Comparison of ENCODE assay signal across 8 mouse cellular contexts in the genomic region with DNA sequence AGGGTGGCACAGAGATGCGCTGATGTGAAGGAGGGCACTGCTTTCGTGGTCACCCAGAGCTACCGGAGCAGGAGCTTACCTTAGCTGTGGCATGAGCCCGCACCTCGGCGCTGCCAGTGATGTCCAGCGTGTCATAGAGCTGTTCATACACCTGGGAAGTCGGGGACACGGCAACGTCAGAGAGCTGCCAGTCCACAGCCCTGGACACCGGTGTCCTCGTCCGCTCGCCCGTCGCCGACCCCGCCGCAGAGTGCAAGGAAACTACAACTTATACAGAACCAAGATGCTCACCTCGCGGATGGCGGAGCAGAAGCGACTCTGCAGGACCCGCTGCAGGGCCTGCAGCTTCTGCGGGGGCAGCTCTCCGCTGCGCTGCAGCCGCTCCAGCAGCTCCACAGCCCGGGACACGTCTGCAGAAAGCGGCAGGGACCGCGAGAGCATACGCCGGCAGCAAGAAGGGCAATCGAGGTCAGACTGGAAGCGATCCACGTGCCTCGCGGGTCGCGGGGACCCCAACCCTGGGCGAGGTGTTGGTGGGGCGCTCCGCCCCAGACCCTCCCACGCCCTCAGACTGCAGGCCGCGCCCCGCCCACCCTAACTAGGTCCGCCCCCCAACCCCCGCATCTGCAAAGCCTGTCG. TPM values are rescaled to one million over a fixed set of nuclear protein-coding genes. Genes with fewer than 3 reads are reported as not detected.
DNase-seq lines count a peak whose midpoint lies in the region; ATAC-seq lines count a peak whose summit lies in the region.

No protein-coding gene starts in this region.

- 6% methylated on average over 52 of the region's 52 CpGs for WGBS in kidney, embryonic 16.5 days
- WGBS in forebrain, embryonic 14.5 days = 7% methylated on average over 52 of the region's 52 CpGs
- 10% methylated on average over 52 of the region's 52 CpGs for WGBS in liver, embryonic 13.5 days (ENCODE audit: insufficient replicate concordance)

- ATAC-seq in kidney, embryonic 16.5 days (ENCODE audit: low FRiP score, low TSS enrichment) = peak; percentile 0; the same call in 1 of the 2 replicates
- ATAC-seq in forebrain, embryonic 14.5 days = no peak
- ATAC-seq in liver, embryonic 13.5 days (ENCODE audit: low read depth) = no peak

- no peak overlapping the region for H3K27ac ChIP-seq in kidney, embryonic 16.5 days (ENCODE audit: low read length)
- H3K27ac ChIP-seq in forebrain, embryonic 14.5 days (ENCODE audit: low read depth, low read length) = no peak overlapping the region
- H3K27ac ChIP-seq in liver, embryonic 13.5 days = no peak overlapping the region

- H3K9ac ChIP-seq in kidney, embryonic 16.5 days (replicated peaks; ENCODE audit: low read length) = peak overlapping the region; percentile 22
- H3K9ac ChIP-seq in forebrain, embryonic 14.5 days (ENCODE audit: low read length) = peak overlapping the region; percentile 60
- peak overlapping the region; percentile 49 for H3K9ac ChIP-seq in liver, embryonic 13.5 days

- no peaks in the 10 kb centered on the region for H3K9me3 ChIP-seq in kidney, embryonic 16.5 days (ENCODE audit: low read length)
- no peaks in the 10 kb centered on the region for H3K9me3 ChIP-seq in forebrain, embryonic 14.5 days (replicated peaks; ENCODE audit: control insufficient read depth, low read length)
- H3K9me3 ChIP-seq in liver, embryonic 13.5 days (replicated peaks) = no peaks in the 10 kb centered on the region

- peaks cover 28% of the 10 kb centered on the region for H3K4me1 ChIP-seq in kidney, embryonic 16.5 days (ENCODE audit: insufficient read depth, low read length)
- H3K4me1 ChIP-seq in forebrain, embryonic 14.5 days (ENCODE audit: control insufficient read depth, insufficient read depth, low read length) = peaks cover 28% of the 10 kb centered on the region
- peaks cover 42% of the 10 kb centered on the region for H3K4me1 ChIP-seq in liver, embryonic 13.5 days (replicated peaks)

- peak overlapping the region; percentile 59 for H3K4me3 ChIP-seq in kidney, embryonic 16.5 days (ENCODE audit: low read length)
- H3K4me3 ChIP-seq in forebrain, embryonic 14.5 days (ENCODE audit: low read depth, low read length) = peak overlapping the region; percentile 40
- peak overlapping the region; percentile 59 for H3K4me3 ChIP-seq in liver, embryonic 13.5 days (replicated peaks)

- H3K27me3 ChIP-seq in kidney, embryonic 16.5 days (ENCODE audit: insufficient read depth, low read length) = peaks cover 32% of the 10 kb centered on the region
- H3K27me3 ChIP-seq in forebrain, embryonic 14.5 days (replicated peaks; ENCODE audit: control insufficient read depth, insufficient read depth, low read length) = peaks cover 6% of the 10 kb centered on the region; the same call in 1 of the 2 replicates
- peaks cover 49% of the 10 kb centered on the region for H3K27me3 ChIP-seq in liver, embryonic 13.5 days

- DNase-seq in kidney, adult 9 months = no peak
- peak; percentile 61 for DNase-seq in brain, adult 2 months (ENCODE audit: low read depth, low spot score)
- DNase-seq in forebrain, embryonic 14.5 days (ENCODE audit: low spot score) = no peak
- no peak for DNase-seq in liver, embryonic 13.5 days
- no peak for DNase-seq in T-cell, adult 2 months (ENCODE audit: low spot score)
- DNase-seq in layer of hippocampus, adult 9-10 months (ENCODE audit: low spot score) = no peak
- no peak for DNase-seq in kidney, adult 18-20 months

- H3K36me3 ChIP-seq in kidney, embryonic 16.5 days (ENCODE audit: insufficient read depth, low read length) = peaks cover 9% of the 10 kb centered on the region
- peaks cover 30% of the 10 kb centered on the region for H3K36me3 ChIP-seq in forebrain, embryonic 14.5 days (ENCODE audit: control insufficient read depth, insufficient read depth, low read length)
- H3K36me3 ChIP-seq in liver, embryonic 13.5 days = peaks cover 29% of the 10 kb centered on the region

- H3K4me2 ChIP-seq in kidney, embryonic 16.5 days (replicated peaks; ENCODE audit: low read depth, low read length) = peak overlapping the region; percentile 96
- peak overlapping the region; percentile 92 for H3K4me2 ChIP-seq in forebrain, embryonic 14.5 days (ENCODE audit: low read length)
- H3K4me2 ChIP-seq in liver, embryonic 13.5 days = peak overlapping the region; percentile 86

RNA-seq across cellular contexts. Expression of gene Lin7b, which starts 0.4 kb away (rescaled TPM):
- 1.7 and 1.9 TPM in 2 replicates for polyA plus RNA-seq in kidney, embryonic 16.5 days (2015; fragmentation: Nextera tagmentation; extraction: Ambion mirVana)
- 6.2 and 11.0 TPM in 2 replicates for polyA plus RNA-seq in forebrain, embryonic 14.5 days (2014; fragmentation: Nextera tagmentation; extraction: Ambion mirVana)
- polyA plus RNA-seq in liver, embryonic 13.5 days (2015; fragmentation: Nextera tagmentation; extraction: Ambion mirVana) = not detected in 2 replicates

RNA-seq across cellular contexts. Expression of gene Ppfia3, which starts 3.1 kb away (rescaled TPM):
- 5.1 and 6.3 TPM in 2 replicates for polyA plus RNA-seq in kidney, embryonic 16.5 days (2015; fragmentation: Nextera tagmentation; extraction: Ambion mirVana)
- 10.7 and 17.3 TPM in 2 replicates for polyA plus RNA-seq in forebrain, embryonic 14.5 days (2014; fragmentation: Nextera tagmentation; extraction: Ambion mirVana)
- 0.24 and 0.25 TPM in 2 replicates for polyA plus RNA-seq in liver, embryonic 13.5 days (2015; fragmentation: Nextera tagmentation; extraction: Ambion mirVana)

RNA-seq across cellular contexts. Expression of gene Snrnp70, which starts 25.6 kb away (rescaled TPM):
- 211 and 227 TPM in 2 replicates for polyA plus RNA-seq in kidney, embryonic 16.5 days (2015; fragmentation: Nextera tagmentation; extraction: Ambion mirVana)
- polyA plus RNA-seq in forebrain, embryonic 14.5 days (2014; fragmentation: Nextera tagmentation; extraction: Ambion mirVana) = 95.7 and 99.4 TPM in 2 replicates
- polyA plus RNA-seq in liver, embryonic 13.5 days (2015; fragmentation: Nextera tagmentation; extraction: Ambion mirVana) = 108 and 129 TPM in 2 replicates

RNA-seq across cellular contexts. Expression of gene Hrc, which starts 34.9 kb away (rescaled TPM):
- polyA plus RNA-seq in kidney, embryonic 16.5 days (2015; fragmentation: Nextera tagmentation; extraction: Ambion mirVana) = 1.7 and 1.8 TPM in 2 replicates
- 0.06 TPM in 1 of 2 replicates, not detected in the other for polyA plus RNA-seq in forebrain, embryonic 14.5 days (2014; fragmentation: Nextera tagmentation; extraction: Ambion mirVana)
- polyA plus RNA-seq in liver, embryonic 13.5 days (2015; fragmentation: Nextera tagmentation; extraction: Ambion mirVana) = 0.12 and 0.15 TPM in 2 replicates

RNA-seq across cellular contexts. Expression of gene Kcna7, which starts 35.5 kb away (rescaled TPM):
- not detected in 2 replicates for polyA plus RNA-seq in kidney, embryonic 16.5 days (2015; fragmentation: Nextera tagmentation; extraction: Ambion mirVana)
- polyA plus RNA-seq in forebrain, embryonic 14.5 days (2014; fragmentation: Nextera tagmentation; extraction: Ambion mirVana) = not detected in 2 replicates
- polyA plus RNA-seq in liver, embryonic 13.5 days (2015; fragmentation: Nextera tagmentation; extraction: Ambion mirVana) = not detected in 2 replicates
